Mouse (Mus musculus) hindbrain, postnatal 0 days (tissue): ENCODE results near the gene A930033H14Rik. TPM values are rescaled to one million over a fixed set of nuclear protein-coding genes. Genes with fewer than 3 reads are reported as not detected.

ENCODE experiments used
- ATAC-seq: fragments of 200-750 bp; cut with Nextera tagmentation; 2 replicates; pipeline ENCODE4 v1.8.0; 2017; ENCODE audit warnings: mild to moderate bottlenecking, moderate TSS enrichment, moderate library complexity
- DNase-seq: peaks from one replicate; pipeline ENCODE4 v3.0.0-alpha.2; 2015; ENCODE audit warnings: low spot score
- H3K27ac ChIP-seq: fragments of 300-500 bp; sonication (generic); 2 replicates; pipeline ENCODE4 v1.5.1; 2014; ENCODE audit warnings: mild to moderate bottlenecking
- H3K27me3 ChIP-seq: fragments of 300-500 bp; sonication (generic); 2 replicates; pipeline ENCODE4 v1.6.1; 2014; ENCODE audit warnings: low read length, mixed read lengths; ENCODE audit not compliant: insufficient read depth
- H3K36me3 ChIP-seq: fragments of 300-500 bp; sonication (generic); 2 replicates; pipeline ENCODE4 v1.6.1; 2014; ENCODE audit warnings: low read length, mixed read lengths; ENCODE audit not compliant: insufficient read depth
- H3K4me1 ChIP-seq: fragments of 300-500 bp; sonication (generic); 2 replicates; pipeline ENCODE4 v1.6.1; 2014; ENCODE audit warnings: antibody characterized with exemption, low read length, mixed read lengths; ENCODE audit not compliant: insufficient read depth
- H3K4me2 ChIP-seq: fragments of 300-500 bp; sonication (generic); 2 replicates; pipeline ENCODE4 v1.6.1; 2014; ENCODE audit warnings: low read depth, mild to moderate bottlenecking, low read length, moderate library complexity, mixed read lengths
- H3K4me3 ChIP-seq: fragments of 300-500 bp; sonication (generic); 2 replicates; pipeline ENCODE4 v1.5.1; 2014; ENCODE audit warnings: low read length
- H3K9ac ChIP-seq: fragments of 300-500 bp; sonication (generic); replicated peaks from 2 replicates; pipeline ENCODE4 v1.6.1; 2014; ENCODE audit warnings: mild to moderate bottlenecking, low read length, moderate library complexity, mixed read lengths
- H3K9me3 ChIP-seq: fragments of 300-500 bp; sonication (generic); 2 replicates; pipeline ENCODE4 v1.6.1; 2016; ENCODE audit warnings: low read length, mixed read lengths
- CTCF ChIP-seq: IDR thresholded peaks from 2 replicates; pipeline ENCODE4 v1.5.1; 2016; ENCODE audit warnings: antibody characterized with exemption, control low read depth, low read depth
- WGBS: fragments of 180-500 bp; shearing (Covaris S2); extraction: QIAGEN DNeasy Blood & Tissue Kit; methylation state at CpG from one replicate; pipeline ENCODE4 v1.1.7; 2014; 5-methylcytosine and 5-hydroxymethylcytosine counted together
- polyA plus RNA-seq: library from polyadenylated mRNA; unstranded; fragments of >200 nt; fragmentation: Nextera tagmentation; extraction: Ambion mirVana; gene quantifications from 2 replicates; pipeline ENCODE4 v1.2.1, GENCODE M21; 2015
- total RNA-seq: library from RNA; depleted of rRNA; stranded (reverse); fragments of >200 nt; gene quantifications from 2 replicates; pipeline ENCODE4 v1.2.3, GENCODE M21; 2014

Gene A930033H14Rik
- total and polyA plus RNA-seq, 2 experiments from 2014 or later, result 0.47 to 1.4 TPM

GRCm38 (mm10) chr10:69211560-69211959 is 1.3 kb downstream of the A930033H14Rik start:
- 59% methylated on average over 8 of the region's 8 CpGs for WGBS
- H3K9ac ChIP-seq, result peak overlapping the region; percentile 92; the same call in 1 of the 2 replicates
- peak overlapping the region; percentile 93 for H3K4me2 ChIP-seq

GRCm38 (mm10) chr10:69210659-69211058 is 2.2 kb downstream of the A930033H14Rik start:
- ATAC-seq (no peak), DNase-seq (no peak)
- H3K4me1 ChIP-seq, result peaks cover 14% of the 10 kb centered on the region
- 76% methylated on average over 5 of the region's 5 CpGs for WGBS
- H3K9me3 ChIP-seq, result no peaks in the 10 kb centered on the region
- H3K27ac ChIP-seq, result no peak overlapping the region
- H3K27me3 ChIP-seq, result no peaks in the 10 kb centered on the region
- H3K4me2 ChIP-seq, result no peak overlapping the region
- TF ChIP-seq CTCF, result no peak
- no peak overlapping the region for H3K9ac ChIP-seq
- H3K4me3 ChIP-seq, result no peak overlapping the region
- no peaks in the 10 kb centered on the region for H3K36me3 ChIP-seq

More at GRCm38 (mm10) chr10:69211560-69211959, 1.3 kb downstream of the A930033H14Rik start:
- H3K36me3 ChIP-seq, result no peaks in the 10 kb centered on the region
- H3K4me3 ChIP-seq, result peak overlapping the region; percentile 85
- H3K27ac ChIP-seq, result peak overlapping the region; percentile 95; the same call in 1 of the 2 replicates
- H3K9me3 ChIP-seq, result no peaks in the 10 kb centered on the region
- no peak for TF ChIP-seq CTCF
- no peaks in the 10 kb centered on the region for H3K27me3 ChIP-seq
- ATAC-seq (no peak), DNase-seq (no peak)
- peaks cover 14% of the 10 kb centered on the region for H3K4me1 ChIP-seq

GRCm38 (mm10) chr10:69210006-69210405 is 2.9 kb downstream of the A930033H14Rik start:
- ATAC-seq, result no peak
- WGBS, result 90% methylated on average over 10 of the region's 10 CpGs

GRCm38 (mm10) chr10:69208705-69209104 is 4.2 kb downstream of the A930033H14Rik start:
- TF ChIP-seq CTCF, result peak; percentile 37; the same call in 1 of the 2 replicates
- WGBS, result 88% methylated on average over 3 of the region's 3 CpGs

More at GRCm38 (mm10) chr10:69210006-69210405, 2.9 kb downstream of the A930033H14Rik start:
- H3K4me2 ChIP-seq, result no peak overlapping the region
- H3K9ac ChIP-seq, result no peak overlapping the region
- H3K9me3 ChIP-seq, result no peaks in the 10 kb centered on the region
- DNase-seq, result no peak
- peaks cover 14% of the 10 kb centered on the region for H3K4me1 ChIP-seq
- no peaks in the 10 kb centered on the region for H3K36me3 ChIP-seq
- no peak overlapping the region for H3K4me3 ChIP-seq
- H3K27me3 ChIP-seq, result no peaks in the 10 kb centered on the region
- no peak overlapping the region for H3K27ac ChIP-seq
- TF ChIP-seq CTCF, result no peak

GRCm38 (mm10) chr10:69207981-69208630 is 4.8 kb downstream of the A930033H14Rik start:
- WGBS, result 86% methylated on average over 15 of the region's 15 CpGs
- no peak overlapping the region for H3K9ac ChIP-seq
- H3K4me2 ChIP-seq, result no peak overlapping the region
- DNase-seq, result no peak
- no peaks in the 10 kb centered on the region for H3K9me3 ChIP-seq
- H3K4me1 ChIP-seq, result 0 out of 2 replicates have a peak, but pooled peaks cover 6% of the 10 kb centered on the region
- no peak for ATAC-seq
- no peaks in the 10 kb centered on the region for H3K27me3 ChIP-seq
- no peak overlapping the region for H3K27ac ChIP-seq
- H3K4me3 ChIP-seq, result no peak overlapping the region
- no peaks in the 10 kb centered on the region for H3K36me3 ChIP-seq
- no peak for TF ChIP-seq CTCF

More at GRCm38 (mm10) chr10:69208705-69209104, 4.2 kb downstream of the A930033H14Rik start:
- Histone ChIP-seq H3K9me3 (no peaks in the 10 kb centered on the region), H3K9ac (no peak overlapping the region), H3K36me3 (no peaks in the 10 kb centered on the region), H3K4me1 (peaks cover 8% of the 10 kb centered on the region), H3K27ac (no peak overlapping the region), H3K27me3 (no peaks in the 10 kb centered on the region), H3K4me2 (no peak overlapping the region), H3K4me3 (no peak overlapping the region)
- DNase-seq (no peak), ATAC-seq (no peak)

GRCm38 (mm10) chr10:69207481-69207880 is 5.4 kb downstream of the A930033H14Rik start:
- no peak overlapping the region for H3K27ac ChIP-seq
- 0 out of 2 replicates have a peak, but pooled peaks cover 6% of the 10 kb centered on the region for H3K4me1 ChIP-seq
- H3K4me2 ChIP-seq, result no peak overlapping the region
- no peaks in the 10 kb centered on the region for H3K36me3 ChIP-seq
- H3K9ac ChIP-seq, result no peak overlapping the region
- DNase-seq (no peak), ATAC-seq (no peak)
- TF ChIP-seq CTCF, result no peak
- no peaks in the 10 kb centered on the region for H3K9me3 ChIP-seq
- 81% methylated on average over 7 of the region's 7 CpGs for WGBS
- H3K27me3 ChIP-seq, result no peaks in the 10 kb centered on the region
- H3K4me3 ChIP-seq, result no peak overlapping the region

- Histone ChIP-seq H3K4me2 (no peak overlapping the region), H3K36me3 (no peaks in the 10 kb centered on the region), H3K4me1 (no peaks in the 10 kb centered on the region), H3K27me3 (no peaks in the 10 kb centered on the region), H3K27ac (no peak overlapping the region), H3K9ac (no peak overlapping the region), H3K9me3 (no peaks in the 10 kb centered on the region), H3K4me3 (no peak overlapping the region)
- no peak for ATAC-seq
- TF ChIP-seq CTCF, result no peak
- WGBS, result 88% methylated on average over 6 of the region's 6 CpGs
- DNase-seq, result no peak
These were observed 6.8 kb downstream of the A930033H14Rik start for GRCm38 (mm10) chr10:69206081-69206480.
